Mouse (Mus musculus): ENCODE measurements at regions not wholly inside any gene's neighbourhood (a gene's known extent, or its start where the extent isn't known, plus 50 kb on each side); places are given as distances from the start of the nearest gene placed in this dataset.

GRCm38 (mm10) chr12:79956351-79956750, 156.5 kb downstream of the Zfp36l1 start:
- DNase-seq (ENCODE audit: low read depth, low spot score) = no peak
- H3K27me3 ChIP-seq (ENCODE audit: control insufficient read depth in 1 of 2, insufficient read depth in 2 of 2, low read length in 2 of 2) = peaks cover 0 to 6% of the 10 kb centered on the region in 2 experiments; a peak in 3 of 4 replicates
- no peaks in the 10 kb centered on the region for H3K9me3 ChIP-seq (replicated peaks; ENCODE audit: insufficient read depth, low read length)
- no peak overlapping the region for H3K9ac ChIP-seq (ENCODE audit: control insufficient read depth, low read depth, low read length, poor library complexity, severe bottlenecking)
- no peaks in the 10 kb centered on the region for H3K36me3 ChIP-seq (ENCODE audit: control insufficient read depth in 1 of 2, insufficient read depth in 2 of 2, low read length in 2 of 2)
- no peak overlapping the region for H3K4me3 ChIP-seq (ENCODE audit: control insufficient read depth in 1 of 2, insufficient read depth in 1 of 2, low read depth in 2 of 2, low read length in 2 of 2)
- no peaks in the 10 kb centered on the region for H3K4me1 ChIP-seq (ENCODE audit: control insufficient read depth in 1 of 2, insufficient read depth in 2 of 2, low read length in 2 of 2)
- no peak overlapping the region for H3K27ac ChIP-seq (ENCODE audit: control insufficient read depth, low read depth, low read length)
- TF ChIP-seq BHLHE40 (IDR thresholded peaks at IDR 0.05; ENCODE audit: borderline replicate concordance, low read depth, low read length) = no peak
- H3K79me2 ChIP-seq (ENCODE audit: control insufficient read depth, insufficient read depth, low read length, poor library complexity) = no peaks in the 10 kb centered on the region

GRCm38 (mm10) chr12:79955501-79955900, 157.3 kb downstream of the Zfp36l1 start:
- no peak overlapping the region for H3K9ac ChIP-seq (ENCODE audit: control insufficient read depth, low read depth, low read length, poor library complexity, severe bottlenecking)
- TF ChIP-seq POLR2AphosphoS2 (IDR thresholded peaks at IDR 0.05; ENCODE audit: low read length) (no peak), MAX (IDR thresholded peaks at IDR 0.05; ENCODE audit: low read length) (no peak), USF2 (IDR thresholded peaks at IDR 0.05; ENCODE audit: borderline replicate concordance in 1 of 2, insufficient read depth in 1 of 2, low read depth in 1 of 2, low read length in 2 of 2) (no peak), POLR2AphosphoS5 (IDR thresholded peaks at IDR 0.05; ENCODE audit: borderline replicate concordance, low read depth, low read length) (no peak), CTCF (IDR thresholded peaks at IDR 0.05 in 2 of 3, conservative IDR thresholded peaks at IDR 0.05 in 1 of 3; ENCODE audit: control insufficient read depth in 1 of 3, insufficient read depth in 1 of 3, low read depth in 2 of 3, low read length in 3 of 3, poor library complexity in 1 of 3, severe bottlenecking in 1 of 3) (no peak), ELF1 (IDR thresholded peaks at IDR 0.05; ENCODE audit: low read depth, low read length) (no peak), MXI1 (IDR thresholded peaks at IDR 0.05; ENCODE audit: low read depth, low read length) (no peak), TAL1 (IDR thresholded peaks at IDR 0.05; ENCODE audit: low read length) (no peak), MAZ (IDR thresholded peaks at IDR 0.05; ENCODE audit: low read depth, low read length) (no peak), E2F4 (IDR thresholded peaks at IDR 0.05; ENCODE audit: borderline replicate concordance, low read depth, low read length) (no peak), GATA1 (IDR thresholded peaks at IDR 0.05; ENCODE audit: low read depth, low read length) (no peak), MEF2A (IDR thresholded peaks at IDR 0.05; ENCODE audit: extremely low read depth, insufficient replicate concordance, low read depth, low read length, poor library complexity, severe bottlenecking) (no peak), ZKSCAN1 (IDR thresholded peaks at IDR 0.05; ENCODE audit: low read depth, low read length) (no peak), MYC (IDR thresholded peaks at IDR 0.05; ENCODE audit: low read depth, low read length) (no peak), GABPA (IDR thresholded peaks at IDR 0.05; ENCODE audit: low read depth, low read length) (no peak), POLR2A (IDR thresholded peaks at IDR 0.05; ENCODE audit: control insufficient read depth in 1 of 2, insufficient read depth in 1 of 2, low read depth in 1 of 2, low read length in 2 of 2, poor library complexity in 1 of 2) (no peak)

More at GRCm38 (mm10) chr12:79955501-79955900, 157.3 kb downstream of the Zfp36l1 start:
- Histone ChIP-seq H3K36me3 (ENCODE audit: control insufficient read depth in 1 of 2, insufficient read depth in 2 of 2, low read length in 2 of 2) (no peaks in the 10 kb centered on the region), H3K27ac (ENCODE audit: control insufficient read depth, low read depth, low read length) (no peak overlapping the region), H3K27me3 (ENCODE audit: control insufficient read depth in 1 of 2, insufficient read depth in 2 of 2, low read length in 2 of 2) (peaks cover 0 to 6% of the 10 kb centered on the region in 2 experiments; a peak in 3 of 4 replicates), H3K9me3 (replicated peaks; ENCODE audit: insufficient read depth, low read length) (no peaks in the 10 kb centered on the region), H3K79me2 (ENCODE audit: control insufficient read depth, insufficient read depth, low read length, poor library complexity) (no peaks in the 10 kb centered on the region), H3K4me3 (ENCODE audit: control insufficient read depth in 1 of 2, insufficient read depth in 1 of 2, low read depth in 2 of 2, low read length in 2 of 2) (no peak overlapping the region), H3K4me1 (ENCODE audit: control insufficient read depth in 1 of 2, insufficient read depth in 2 of 2, low read length in 2 of 2) (no peaks in the 10 kb centered on the region)
- DNase-seq (ENCODE audit: low read depth, low spot score) = no peak
